In genomic region chr12:102613411-102613810, GRCm38 (mm10) we compare ENCODE assay signal across 22 mouse cellular contexts. TPM values are rescaled to one million over a fixed set of nuclear protein-coding genes. Genes with fewer than 3 reads are reported as not detected.
A peak's percentile ranks its signal among the peaks of the same experiment; 100 is the strongest.
DNase-seq lines count a peak whose midpoint lies in the region; ATAC-seq lines count a peak whose summit lies in the region.
"Had no signal": no experiment of that assay in that cellular context is flagged by ENCODE, and none has a peak within 500 bp of the region (broad histone marks: within the 10 kb centered on the region; RNA-seq: fewer than 3 reads in every experiment).

No protein-coding gene starts in this region.

- H3K4me1 ChIP-seq in hindbrain, embryonic 13.5 days (replicated peaks) = peaks cover 18% of the 10 kb centered on the region

- no peaks in the 10 kb centered on the region for H3K27me3 ChIP-seq in hindbrain, embryonic 13.5 days
- H3K27me3 ChIP-seq: embryonic facial prominence, embryonic 13.5 days; forebrain, embryonic 12.5 days; heart, embryonic 13.5 days had no signal

- no peak overlapping the region for H3K27ac ChIP-seq in hindbrain, embryonic 13.5 days
- H3K27ac ChIP-seq: embryonic facial prominence, embryonic 13.5 days; forebrain, embryonic 12.5 days; heart, adult 2 months; heart, embryonic 13.5 days had no signal

- no peak overlapping the region for H3K9ac ChIP-seq in hindbrain, embryonic 13.5 days
- H3K9ac ChIP-seq: embryonic facial prominence, embryonic 13.5 days; forebrain, embryonic 12.5 days; heart, embryonic 13.5 days had no signal

- peak; percentile 45 for ATAC-seq in cerebellum, adult (ENCODE audit: insufficient number of reproducible peaks, low FRiP score, low TSS enrichment)
- no peak for ATAC-seq in frontal cortex, adult (ENCODE audit: low TSS enrichment)
- ATAC-seq in hindbrain, embryonic 13.5 days (ENCODE audit: low FRiP score) = no peak
- ATAC-seq: forebrain, embryonic 16.5 days; intestine, postnatal 0 days had no signal

- intact Hi-C loops in left cerebral cortex, postnatal 4 days (cut with DNase I) = no loop called here

- no peak overlapping the region for H3K4me3 ChIP-seq in hindbrain, embryonic 13.5 days
- H3K4me3 ChIP-seq: embryonic facial prominence, embryonic 13.5 days; forebrain, embryonic 12.5 days; heart, adult 2 months; heart, embryonic 13.5 days had no signal

- H3K9me3 ChIP-seq in hindbrain, embryonic 13.5 days = no peaks in the 10 kb centered on the region
- H3K9me3 ChIP-seq: embryonic facial prominence, embryonic 13.5 days; forebrain, embryonic 12.5 days; G1E; heart, embryonic 13.5 days had no signal

- H3K4me2 ChIP-seq in hindbrain, embryonic 13.5 days = no peak overlapping the region
- H3K4me2 ChIP-seq: embryonic facial prominence, embryonic 13.5 days; forebrain, embryonic 12.5 days; heart, embryonic 13.5 days had no signal

- H3K36me3 ChIP-seq in hindbrain, embryonic 13.5 days = no peaks in the 10 kb centered on the region
- H3K36me3 ChIP-seq: embryonic facial prominence, embryonic 13.5 days; heart, embryonic 13.5 days had no signal

- no peak for DNase-seq in cerebellum, postnatal 4 days (ENCODE audit: low spot score in 2 of 2)
- DNase-seq in cerebellum, adult 9-10 months = peak; percentile 86
- peak; percentile 74 to 77 for DNase-seq in cerebellum, postnatal 25 days
- DNase-seq in left cerebral cortex, postnatal 4 days = no peak
- DNase-seq: adrenal gland, adult 8-10 months; B cell, adult 2 months; gastrocnemius, postnatal 14 days; heart, adult 2 months; heart, postnatal 36 days; kidney, adult 8-10 months had no signal

- WGBS in hindbrain, embryonic 13.5 days = 89% methylated on average over 4 of the region's 4 CpGs

RNA-seq across cellular contexts. Expression of gene Chga, which starts 58.6 kb away (rescaled TPM):
- total RNA-seq in left cerebral cortex, postnatal 4 days (2021) = 100 to 1,000 TPM; 105 to 113 TPM
- 96.0 and 102 TPM in 2 replicates for polyA plus RNA-seq in hindbrain, embryonic 13.5 days (2015; fragmentation: Nextera tagmentation; extraction: Ambion mirVana)
- total RNA-seq: gastrocnemius, adult 18-20 months; gastrocnemius, postnatal 14 days; heart, adult 2 months; heart, postnatal 36 days had no signal
- polyA plus RNA-seq: CD4-positive, CD25-positive, alpha-beta regulatory T cell, adult 4 months; G1E; heart, postnatal 0 days had no signal

Comparison
In these comparisons a context has a peak if more than half of its experiments do, and no peak if none do; other contexts are left out.
1. DNase-seq: peak in cerebellum, adult 9-10 months (single experiment) and cerebellum, postnatal 25 days (2 of 2); none in cerebellum, postnatal 4 days (0 of 2) and left cerebral cortex, postnatal 4 days (single experiment).